Mouse (Mus musculus) myocyte (in vitro differentiated cells): ENCODE results near the gene Gm21518.
"Not testable (repeated sequence)": the region's sequence is repeated elsewhere in the genome, so short reads cannot be mapped to it uniquely, and the experiment has no call there.

ENCODE experiments used
- CEBPB ChIP-seq: IDR thresholded peaks from 2 replicates; pipeline ENCODE4 v1.6.1; 2011; ENCODE audit warnings: mild to moderate bottlenecking, moderate library complexity; ENCODE audit not compliant: poor library complexity, insufficient read depth, severe bottlenecking
- E2F4 ChIP-seq: IDR thresholded peaks from one replicate; pipeline ENCODE4 v1.6.1; 2011; ENCODE audit warnings: mild to moderate bottlenecking, control low read depth, moderate library complexity; ENCODE audit not compliant: insufficient read depth
- MAX ChIP-seq: IDR thresholded peaks from one replicate; pipeline ENCODE4 v1.6.1; 2011; ENCODE audit warnings: low read depth, mild to moderate bottlenecking, control low read depth
- POLR2A ChIP-seq: IDR thresholded peaks from one replicate; pipeline ENCODE4 v1.6.1; 2011; ENCODE audit warnings: low read depth, mild to moderate bottlenecking, control low read depth, moderate library complexity; ENCODE audit not compliant: insufficient read length
- POLR2AphosphoS2 ChIP-seq: IDR thresholded peaks from one replicate; pipeline ENCODE4 v1.6.1; 2011; ENCODE audit warnings: low read depth, control low read depth; ENCODE audit not compliant: insufficient read length
- TCF12 ChIP-seq: IDR thresholded peaks from one replicate; pipeline ENCODE4 v1.6.1; 2011; ENCODE audit warnings: mild to moderate bottlenecking, control low read depth; ENCODE audit not compliant: poor library complexity, insufficient read depth, severe bottlenecking
- USF1 ChIP-seq: IDR thresholded peaks from one replicate; pipeline ENCODE4 v1.6.1; 2011; ENCODE audit warnings: low read depth, mild to moderate bottlenecking, control low read depth, moderate library complexity

GRCm38 (mm10) chrY:62190566-62190965, at the start of gene Gm21518:
- not testable (repeated sequence) for TF ChIP-seq USF1, TCF12, POLR2AphosphoS2, POLR2A, CEBPB, E2F4, MAX
